ENCODE assay signal across 22 mouse cellular contexts in genomic region chr7:118107671-118108070, GRCm38 (mm10). TPM values are rescaled to one million over a fixed set of nuclear protein-coding genes. Genes with fewer than 3 reads are reported as not detected.
DNase-seq lines count a peak whose midpoint lies in the region; ATAC-seq and TF ChIP-seq lines count a peak whose summit lies in the region.
"Had no signal": no experiment of that assay in that cellular context is flagged by ENCODE, and none has a peak within 500 bp of the region (broad histone marks: within the 10 kb centered on the region; RNA-seq: fewer than 3 reads in every experiment).

No protein-coding gene starts in this region.

- H3K4me1 ChIP-seq in liver, embryonic 12.5 days = peaks cover 98% of the 10 kb centered on the region
- H3K4me1 ChIP-seq in liver, embryonic 11.5 days (replicated peaks; ENCODE audit: control insufficient read depth, insufficient read depth, low read length) = peaks cover 34% of the 10 kb centered on the region
- peaks cover 0 to 45% of the 10 kb centered on the region in 2 experiments; a peak in 2 of 4 replicates for H3K4me1 ChIP-seq in MEL (ENCODE audit: control insufficient read depth in 1 of 2, insufficient read depth in 2 of 2, low read length in 2 of 2)
- peaks cover 50% of the 10 kb centered on the region for H3K4me1 ChIP-seq in liver, embryonic 16.5 days (ENCODE audit: control insufficient read depth, low read depth, low read length)

- TF ChIP-seq POLR2A in MEL (IDR thresholded peaks at IDR 0.05; ENCODE audit: control insufficient read depth in 1 of 2, insufficient read depth in 1 of 2, low read depth in 1 of 2, low read length in 2 of 2, poor library complexity in 1 of 2) = peak in 1 of 2 experiments; percentile 18; a peak in 1 of 4 replicates

- H3K27ac ChIP-seq in liver, embryonic 12.5 days = peak overlapping the region; percentile 46; the same call in 1 of the 2 replicates
- no peak overlapping the region for H3K27ac ChIP-seq in liver, embryonic 11.5 days (ENCODE audit: low read depth, low read length)
- H3K27ac ChIP-seq in MEL (ENCODE audit: control insufficient read depth, low read depth, low read length) = peak overlapping the region; percentile 44
- H3K27ac ChIP-seq in liver, embryonic 16.5 days (ENCODE audit: low read length) = 0 out of 2 replicates have a peak overlapping the region, but pooled peaks have one; percentile 7
- H3K27ac ChIP-seq: embryonic facial prominence, embryonic 12.5 days; embryonic facial prominence, embryonic 15.5 days; gastrocnemius, adult 2 months; hindbrain, embryonic 12.5 days; hindbrain, embryonic 15.5 days had no signal

- no peak for TF ChIP-seq CTCF in MEL (IDR thresholded peaks at IDR 0.05 in 2 of 3, conservative IDR thresholded peaks at IDR 0.05 in 1 of 3; ENCODE audit: control insufficient read depth in 1 of 3, insufficient read depth in 1 of 3, low read depth in 2 of 3, low read length in 3 of 3, poor library complexity in 1 of 3, severe bottlenecking in 1 of 3)

- no peak overlapping the region for H3K9ac ChIP-seq in liver, embryonic 12.5 days
- no peak overlapping the region for H3K9ac ChIP-seq in liver, embryonic 11.5 days (ENCODE audit: low read depth, low read length)
- H3K9ac ChIP-seq in MEL (ENCODE audit: control insufficient read depth, low read depth, low read length, poor library complexity, severe bottlenecking) = no peak overlapping the region
- H3K9ac ChIP-seq in liver, embryonic 16.5 days (ENCODE audit: low read depth, low read length) = no peak overlapping the region
- H3K9ac ChIP-seq: embryonic facial prominence, embryonic 12.5 days; embryonic facial prominence, embryonic 15.5 days; forebrain, postnatal 0 days; hindbrain, embryonic 12.5 days; hindbrain, embryonic 15.5 days had no signal

- no peaks in the 10 kb centered on the region for H3K27me3 ChIP-seq in liver, embryonic 12.5 days (replicated peaks)
- H3K27me3 ChIP-seq in liver, embryonic 11.5 days (replicated peaks; ENCODE audit: control insufficient read depth, insufficient read depth, low read length) = no peaks in the 10 kb centered on the region
- H3K27me3 ChIP-seq in MEL (ENCODE audit: control insufficient read depth in 1 of 2, insufficient read depth in 2 of 2, low read length in 2 of 2) = no peaks in the 10 kb centered on the region
- H3K27me3 ChIP-seq in liver, embryonic 16.5 days (ENCODE audit: control insufficient read depth, insufficient read depth, low read depth, low read length) = no peaks in the 10 kb centered on the region
- H3K27me3 ChIP-seq: embryonic facial prominence, embryonic 12.5 days; embryonic facial prominence, embryonic 15.5 days; hindbrain, embryonic 12.5 days; hindbrain, embryonic 15.5 days; Patski had no signal

- H3K36me3 ChIP-seq in liver, embryonic 12.5 days = peaks cover 90% of the 10 kb centered on the region
- H3K36me3 ChIP-seq in liver, embryonic 11.5 days (ENCODE audit: control insufficient read depth, insufficient read depth, low read length) = peaks cover 74% of the 10 kb centered on the region
- H3K36me3 ChIP-seq in MEL (ENCODE audit: control insufficient read depth in 1 of 2, insufficient read depth in 2 of 2, low read length in 2 of 2) = peaks cover 29 to 70% of the 10 kb centered on the region in 2 experiments
- H3K36me3 ChIP-seq in liver, embryonic 16.5 days (ENCODE audit: control insufficient read depth, insufficient read depth) = peaks cover 69% of the 10 kb centered on the region

- ATAC-seq in liver, embryonic 12.5 days = no peak
- ATAC-seq in liver, embryonic 11.5 days (replicated peaks; ENCODE audit: low FRiP score) = no peak
- ATAC-seq in liver, embryonic 16.5 days (ENCODE audit: low read depth) = no peak
- ATAC-seq: forebrain, embryonic 14.5 days; forebrain, postnatal 0 days; Patski had no signal

- WGBS in liver, embryonic 12.5 days (ENCODE audit: insufficient replicate concordance) = 68% methylated on average over 1 of the region's 1 CpGs
- WGBS in liver, embryonic 11.5 days = 82% methylated on average over 1 of the region's 1 CpGs
- WGBS in liver, embryonic 16.5 days (ENCODE audit: insufficient replicate concordance) = 50% methylated on average over 1 of the region's 1 CpGs

- no peak overlapping the region for H3K4me2 ChIP-seq in liver, embryonic 12.5 days
- H3K4me2 ChIP-seq in liver, embryonic 11.5 days = no peak overlapping the region
- H3K4me2 ChIP-seq in liver, embryonic 16.5 days (ENCODE audit: low read depth, low read length) = no peak overlapping the region
- H3K4me2 ChIP-seq: embryonic facial prominence, embryonic 12.5 days; embryonic facial prominence, embryonic 15.5 days; heart, embryonic 11.5 days; hindbrain, embryonic 12.5 days; hindbrain, embryonic 15.5 days had no signal

- H3K4me3 ChIP-seq in liver, embryonic 12.5 days = no peak overlapping the region
- H3K4me3 ChIP-seq in liver, embryonic 11.5 days (ENCODE audit: low read depth, low read length) = no peak overlapping the region
- no peak overlapping the region for H3K4me3 ChIP-seq in MEL (ENCODE audit: control insufficient read depth in 1 of 2, insufficient read depth in 1 of 2, low read depth in 2 of 2, low read length in 2 of 2)
- no peak overlapping the region for H3K4me3 ChIP-seq in liver, embryonic 16.5 days (ENCODE audit: low read depth, low read length)
- H3K4me3 ChIP-seq: embryonic facial prominence, embryonic 12.5 days; embryonic facial prominence, embryonic 15.5 days; gastrocnemius, adult 2 months; hindbrain, embryonic 12.5 days; hindbrain, embryonic 15.5 days had no signal

- no peak for TF ChIP-seq RAD21 in MEL (IDR thresholded peaks at IDR 0.05; ENCODE audit: low read depth, low read length)

- no peaks in the 10 kb centered on the region for H3K9me3 ChIP-seq in liver, embryonic 12.5 days (replicated peaks)
- no peaks in the 10 kb centered on the region for H3K9me3 ChIP-seq in liver, embryonic 11.5 days (ENCODE audit: control insufficient read depth, low read length)
- no peaks in the 10 kb centered on the region for H3K9me3 ChIP-seq in MEL (replicated peaks; ENCODE audit: insufficient read depth, low read length)
- no peaks in the 10 kb centered on the region for H3K9me3 ChIP-seq in liver, embryonic 16.5 days (replicated peaks; ENCODE audit: control insufficient read depth, low read length)
- H3K9me3 ChIP-seq: embryonic facial prominence, embryonic 12.5 days; embryonic facial prominence, embryonic 15.5 days; hindbrain, embryonic 12.5 days; hindbrain, embryonic 15.5 days had no signal

- no peak for TF ChIP-seq EP300 in MEL (IDR thresholded peaks at IDR 0.05; ENCODE audit: low read depth in 1 of 2, low read length in 2 of 2)

- H3K79me2 ChIP-seq in MEL (ENCODE audit: control insufficient read depth, insufficient read depth, low read length, poor library complexity) = peaks cover 35% of the 10 kb centered on the region

- no peak for DNase-seq in liver, embryonic 11.5 days (ENCODE audit: low spot score)
- DNase-seq in MEL (ENCODE audit: low read depth, low spot score) = peak; percentile 42
- DNase-seq in adrenal gland, adult 18-20 months (ENCODE audit: low spot score in 2 of 2) = no peak
- DNase-seq in embryo, embryonic 11 days = no peak
- DNase-seq: adrenal gland, adult 8-10 months; adrenal gland, postnatal 25 days; cerebellum, adult 11-12 months; cerebellum, adult 8-10 months; cerebellum, postnatal 10 days; forebrain, postnatal 0 days; gastrocnemius, adult 2 months; gastrocnemius, postnatal 14 days; heart, adult 11 months had no signal

TF ChIP-seq in MEL, 35 proteins besides CTCF, POLR2A, EP300 and RAD21:
- no peak for TF ChIP-seq MYC (IDR thresholded peaks at IDR 0.05; ENCODE audit: low read depth, low read length)
- peak; percentile 79; the same call in 1 of the 2 replicates for TF ChIP-seq POLR2AphosphoS2 (IDR thresholded peaks at IDR 0.05; ENCODE audit: low read length)

RNA-seq across cellular contexts. Expression of gene Rps15a, which starts 8.3 kb away (rescaled TPM):
- 565 and 598 TPM in 2 replicates for polyA plus RNA-seq in liver, embryonic 12.5 days (2016; fragmentation: Nextera tagmentation; extraction: Ambion mirVana)
- 865 and 937 TPM in 2 replicates for polyA plus RNA-seq in liver, embryonic 11.5 days (2014; fragmentation: Nextera tagmentation; extraction: Ambion mirVana)
- 2,275 and 2,420 TPM in 2 replicates for total RNA-seq in MEL (2012; rRNA removed)
- 100 to 1,000 TPM in 1 of 2 experiments, not detected in 1; 589 TPM for polyA plus RNA-seq in MEL (2012; ENCODE audit: insufficient read depth in 1 of 2, insufficient read length in 2 of 2, low read depth in 1 of 2, low replicate concordance in 2 of 2, missing spikeins in 1 of 2)
- polyA plus RNA-seq in liver, embryonic 16.5 days (2015; fragmentation: Nextera tagmentation; extraction: Ambion mirVana) = 351 and 403 TPM in 2 replicates
- total RNA-seq in adrenal gland, adult 18-20 months (2021) = 100 to 1,000 TPM; 759 to 809 TPM

RNA-seq across cellular contexts. Expression of gene Arl6ip1, which starts 21.8 kb away (rescaled TPM):
- 254 and 292 TPM in 2 replicates for polyA plus RNA-seq in liver, embryonic 12.5 days (2016; fragmentation: Nextera tagmentation; extraction: Ambion mirVana)
- polyA plus RNA-seq in liver, embryonic 11.5 days (2014; fragmentation: Nextera tagmentation; extraction: Ambion mirVana) = 279 and 288 TPM in 2 replicates
- total RNA-seq in MEL (2012; rRNA removed) = 199 and 201 TPM in 2 replicates
- 100 to 1,000 TPM in 1 of 2 experiments, 10 to 100 TPM in 1; 89.7 to 188 TPM for polyA plus RNA-seq in MEL (2012; ENCODE audit: insufficient read depth in 1 of 2, insufficient read length in 2 of 2, low read depth in 1 of 2, low replicate concordance in 2 of 2, missing spikeins in 1 of 2)
- polyA plus RNA-seq in liver, embryonic 16.5 days (2015; fragmentation: Nextera tagmentation; extraction: Ambion mirVana) = 283 and 300 TPM in 2 replicates
- 100 to 1,000 TPM; 150 to 167 TPM for total RNA-seq in adrenal gland, adult 18-20 months (2021)
